Mouse (Mus musculus) adrenal gland, postnatal 25 days (tissue): ENCODE measurements around the gene Ncor1. TPM values are rescaled to one million over a fixed set of nuclear protein-coding genes. Genes with fewer than 3 reads are reported as not detected.
"Not testable (repeated sequence)": the region's sequence is repeated elsewhere in the genome, so short reads cannot be mapped to it uniquely, and the experiment has no call there.

Source experiments
- DNase-seq: peaks from one replicate; pipeline ENCODE4 v3.0.0; 2021; ENCODE audit warnings: mixed read lengths
- long read RNA-seq: library from polyadenylated mRNA; stranded (forward); transcript quantifications from one replicate; pipeline ENCODE4 v2.0.0, GENCODE M21; 2021
- total RNA-seq: library from RNA; stranded (reverse); gene quantifications from 2 replicates; pipeline ENCODE4 v1.2.3, GENCODE M21; 2021

The Ncor1 gene
- 241 and 268 TPM in 2 replicates for total RNA-seq
- long read RNA-seq, transcript Ncor1-203 (9 exons, 3,171 nt), result major isoform, 14 of 109 reads
- long read RNA-seq, partial matches to known transcripts, result 49 of 109 reads
- long read RNA-seq, other reads (novel, unspliced or antisense), result 46 of 109 reads

- peak; percentile 84 for DNase-seq
These were observed at the start of gene Ncor1, which contains the start of gene Pigl for GRCm38 (mm10) chr11:62458276-62458724. Ncor1 (minus strand) TSS chr11:62458541. Pigl (plus strand) TSS chr11:62458460.

- DNase-seq, result no peak
These were observed 49.3 kb upstream of the Ncor1 start for GRCm38 (mm10) chr11:62507683-62508082.

- DNase-seq, result no peak
These were observed 42.2 kb upstream of the Ncor1 start for GRCm38 (mm10) chr11:62500529-62500928.

- no peak for DNase-seq
These were observed 40.5 kb upstream of the Ncor1 start for GRCm38 (mm10) chr11:62498802-62499201.

- no peak for DNase-seq
These were observed 38.8 kb upstream of the Ncor1 start for GRCm38 (mm10) chr11:62497181-62497580.

- peak; percentile 28 for DNase-seq
These were observed 37.9 kb upstream of the Ncor1 start for GRCm38 (mm10) chr11:62496151-62496715.

GRCm38 (mm10) chr11:62495276-62495801 lies 37.0 kb upstream of the Ncor1 start:
- DNase-seq, result peak; percentile 47

- peak; percentile 28 for DNase-seq
These were observed 36.5 kb upstream of the Ncor1 start for GRCm38 (mm10) chr11:62494754-62495275.

- no peak for DNase-seq
These were observed 35.4 kb upstream of the Ncor1 start for GRCm38 (mm10) chr11:62493701-62494100.

GRCm38 (mm10) chr11:62487540-62488350 lies 29.4 kb upstream of the Ncor1 start:
- no peak for DNase-seq

GRCm38 (mm10) chr11:62486949-62487348 lies 28.6 kb upstream of the Ncor1 start:
- DNase-seq, result no peak

GRCm38 (mm10) chr11:62479581-62479980 lies 21.2 kb upstream of the Ncor1 start:
- no peak for DNase-seq

GRCm38 (mm10) chr11:62478931-62479330 lies 20.6 kb upstream of the Ncor1 start:
- no peak for DNase-seq

GRCm38 (mm10) chr11:62476156-62476555 lies 17.8 kb upstream of the Ncor1 start:
- peak; percentile 36 for DNase-seq

GRCm38 (mm10) chr11:62473516-62473915 lies 15.2 kb upstream of the Ncor1 start:
- no peak for DNase-seq

- no peak for DNase-seq
These were observed 12.1 kb upstream of the Ncor1 start for GRCm38 (mm10) chr11:62470451-62470850.

GRCm38 (mm10) chr11:62467289-62467688 lies 8.9 kb upstream of the Ncor1 start:
- DNase-seq, result not testable (repeated sequence)

- DNase-seq, result no peak
These were observed 8.2 kb upstream of the Ncor1 start for GRCm38 (mm10) chr11:62466546-62466945.

- DNase-seq, result no peak
These were observed 7.5 kb upstream of the Ncor1 start for GRCm38 (mm10) chr11:62465849-62466248.

GRCm38 (mm10) chr11:62464696-62465095 lies 6.4 kb upstream of the Ncor1 start:
- no peak for DNase-seq

- DNase-seq, result no peak
These were observed 5.0 kb upstream of the Ncor1 start for GRCm38 (mm10) chr11:62463225-62463915.

- DNase-seq, result not testable (repeated sequence)
These were observed 4.2 kb upstream of the Ncor1 start for GRCm38 (mm10) chr11:62462529-62462928.
